Mouse (Mus musculus) ES-Bruce4 (cell line): ENCODE measurements around the gene Ifit1.

Experiments used
- CTCF ChIP-seq: IDR thresholded peaks from one replicate; pipeline ENCODE4 v1.8.1; 2011; ENCODE audit warnings: low read depth, low read length
- POLR2A ChIP-seq: IDR thresholded peaks from one replicate; pipeline ENCODE4 v1.8.1; 2011; ENCODE audit warnings: low read length; ENCODE audit not compliant: insufficient read depth

DNA sequence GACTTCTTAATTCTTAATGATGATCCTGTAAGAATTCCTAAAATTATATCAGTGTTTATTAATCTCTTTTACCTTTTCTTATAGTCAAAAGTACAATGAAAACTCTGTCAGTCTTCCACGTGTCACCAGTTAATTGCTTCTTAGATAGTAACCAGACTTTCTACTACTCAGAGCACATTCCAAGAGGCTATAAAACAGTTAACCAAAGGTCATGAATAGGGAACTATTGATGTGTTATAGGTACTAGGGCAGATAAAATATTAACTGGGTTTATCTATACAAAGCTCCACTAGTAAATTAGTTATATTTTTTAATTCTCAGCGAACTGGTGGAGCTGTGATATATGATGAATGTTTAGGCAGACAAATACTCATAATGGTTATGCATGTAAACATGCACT is 13.2 kb upstream of the Ifit1 start:
- no peak for TF ChIP-seq CTCF
- TF ChIP-seq POLR2A: no peak
